Mouse (Mus musculus): ENCODE data around the gene 4933402N22Rik. TPM values are rescaled to one million over a fixed set of nuclear protein-coding genes. Genes with fewer than 3 reads are reported as not detected.

Gene 4933402N22Rik
- total RNA-seq (2023), result not detected

DNA sequence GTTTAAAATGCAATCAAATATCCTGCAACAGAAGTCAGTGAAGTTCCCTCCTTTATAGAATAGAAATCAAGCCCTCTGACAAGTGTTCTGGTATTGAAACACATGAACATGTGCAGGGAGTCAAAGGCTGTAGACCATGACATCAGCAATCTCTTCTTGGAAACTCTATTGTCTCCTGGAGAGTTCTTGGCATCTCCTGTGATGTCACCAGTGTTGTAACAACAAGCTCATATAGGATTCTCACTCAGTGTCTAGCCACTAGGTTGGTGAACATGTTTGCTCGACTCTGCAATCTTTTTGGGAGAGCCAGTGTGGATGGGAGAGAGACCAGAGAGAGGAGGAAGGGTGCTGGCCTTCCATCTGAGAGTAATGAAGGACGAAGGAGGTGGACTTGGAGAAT, at the start of gene 4933402N22Rik:
4933402N22Rik (plus strand) TSS at position 301 of the 400 bp plus-strand sequence.

Other genes with a start within 250 kb of the 4933402N22Rik start
- not detected for gene Gm8922, start 236.1 kb upstream of the 4933402N22Rik start, total RNA-seq (2023)
- not detected for gene Gm8926, start 147.5 kb upstream of the 4933402N22Rik start, total RNA-seq (2023)
- gene Gm6465, start 72.5 kb upstream of the 4933402N22Rik start, total RNA-seq (2023), result not detected

Measured in CD4-positive naive resting alpha-beta T cell, adult 76 days (primary cell).